Mouse (Mus musculus): Measurements from ENCODE around the gene Ttc7b. TPM values are rescaled to one million over a fixed set of nuclear protein-coding genes. Genes with fewer than 3 reads are reported as not detected.

Gene Ttc7b
- polyA plus RNA-seq, 1 experiment from 2014 or later = 2.4 TPM

GRCm38 (mm10) chr12:100277534-100277905, 243.1 kb downstream of the Ttc7b start:
- no peak overlapping the region for H3K4me2 ChIP-seq (replicated peaks; ENCODE audit: low read depth)
- no peak for DNase-seq (ENCODE audit: low spot score)
- no peaks in the 10 kb centered on the region for H3K27me3 ChIP-seq (ENCODE audit: control insufficient read depth, insufficient read depth, low read length)
- 89% methylated on average over 3 of the region's 3 CpGs for WGBS
- H3K4me3 ChIP-seq (ENCODE audit: low read depth, low read length) = no peak overlapping the region
- peaks cover 28% of the 10 kb centered on the region for H3K4me1 ChIP-seq (replicated peaks; ENCODE audit: control insufficient read depth, insufficient read depth)
- ATAC-seq (ENCODE audit: low FRiP score, low TSS enrichment) = no peak
- peak overlapping the region; percentile 59 for H3K27ac ChIP-seq (replicated peaks)
- TF ChIP-seq EP300 (optimal IDR thresholded peaks at IDR 0.05) = no peak
- TF ChIP-seq CTCF (IDR thresholded peaks at IDR 0.05; ENCODE audit: low read depth) = no peak
- H3K9ac ChIP-seq (ENCODE audit: low read length) = no peak overlapping the region
- no peaks in the 10 kb centered on the region for H3K36me3 ChIP-seq (ENCODE audit: control insufficient read depth, insufficient read depth, low read length)
- no peaks in the 10 kb centered on the region for H3K9me3 ChIP-seq (ENCODE audit: control insufficient read depth, low read length)

GRCm38 (mm10) chr12:100276607-100277533, 243.8 kb downstream of the Ttc7b start:
- WGBS = 22% methylated on average over 20 of the region's 20 CpGs
- H3K27ac ChIP-seq (replicated peaks) = peak overlapping the region; percentile 77
- H3K4me3 ChIP-seq (ENCODE audit: low read depth, low read length) = no peak overlapping the region
- no peaks in the 10 kb centered on the region for H3K27me3 ChIP-seq (ENCODE audit: control insufficient read depth, insufficient read depth, low read length)
- no peaks in the 10 kb centered on the region for H3K36me3 ChIP-seq (ENCODE audit: control insufficient read depth, insufficient read depth, low read length)
- ATAC-seq (ENCODE audit: low FRiP score, low TSS enrichment) = peak; percentile 58
- H3K9ac ChIP-seq (ENCODE audit: low read length) = no peak overlapping the region
- no peak for TF ChIP-seq EP300 (optimal IDR thresholded peaks at IDR 0.05)
- TF ChIP-seq CTCF (IDR thresholded peaks at IDR 0.05; ENCODE audit: low read depth) = no peak
- no peak overlapping the region for H3K4me2 ChIP-seq (replicated peaks; ENCODE audit: low read depth)
- DNase-seq (ENCODE audit: low spot score) = peak; percentile 94
- peaks cover 24% of the 10 kb centered on the region for H3K4me1 ChIP-seq (replicated peaks; ENCODE audit: control insufficient read depth, insufficient read depth)
- no peaks in the 10 kb centered on the region for H3K9me3 ChIP-seq (ENCODE audit: control insufficient read depth, low read length)

- Histone ChIP-seq H3K9ac (ENCODE audit: low read length) (no peak overlapping the region), H3K4me2 (replicated peaks; ENCODE audit: low read depth) (no peak overlapping the region), H3K27ac (replicated peaks) (peak overlapping the region; percentile 77), H3K9me3 (ENCODE audit: control insufficient read depth, low read length) (no peaks in the 10 kb centered on the region), H3K27me3 (ENCODE audit: control insufficient read depth, insufficient read depth, low read length) (no peaks in the 10 kb centered on the region), H3K4me3 (ENCODE audit: low read depth, low read length) (no peak overlapping the region), H3K36me3 (ENCODE audit: control insufficient read depth, insufficient read depth, low read length) (no peaks in the 10 kb centered on the region), H3K4me1 (replicated peaks; ENCODE audit: control insufficient read depth, insufficient read depth) (peaks cover 16% of the 10 kb centered on the region)
- peak; percentile 55 for DNase-seq (ENCODE audit: low spot score)
- ATAC-seq (ENCODE audit: low FRiP score, low TSS enrichment) = peak; percentile 48; the same call in 1 of the 2 replicates
- TF ChIP-seq EP300 (optimal IDR thresholded peaks at IDR 0.05) (no peak), CTCF (IDR thresholded peaks at IDR 0.05; ENCODE audit: low read depth) (0 out of 2 replicates have a peak, but pooled peaks have one; percentile 7)
- WGBS = 37% methylated on average over 5 of the region's 5 CpGs
These were observed 244.8 kb downstream of the Ttc7b start for GRCm38 (mm10) chr12:100275850-100276249.

- H3K4me1 ChIP-seq (replicated peaks; ENCODE audit: control insufficient read depth, insufficient read depth) = peaks cover 12% of the 10 kb centered on the region
- H3K36me3 ChIP-seq (ENCODE audit: control insufficient read depth, insufficient read depth, low read length) = no peaks in the 10 kb centered on the region
- no peak for TF ChIP-seq EP300 (optimal IDR thresholded peaks at IDR 0.05)
- TF ChIP-seq CTCF (IDR thresholded peaks at IDR 0.05; ENCODE audit: low read depth) = no peak
- no peaks in the 10 kb centered on the region for H3K27me3 ChIP-seq (ENCODE audit: control insufficient read depth, insufficient read depth, low read length)
- H3K27ac ChIP-seq (replicated peaks) = no peak overlapping the region
- no peak overlapping the region for H3K9ac ChIP-seq (ENCODE audit: low read length)
- H3K9me3 ChIP-seq (ENCODE audit: control insufficient read depth, low read length) = no peaks in the 10 kb centered on the region
- H3K4me3 ChIP-seq (ENCODE audit: low read depth, low read length) = no peak overlapping the region
- DNase-seq (ENCODE audit: low spot score) (no peak), ATAC-seq (ENCODE audit: low FRiP score, low TSS enrichment) (no peak)
- H3K4me2 ChIP-seq (replicated peaks; ENCODE audit: low read depth) = no peak overlapping the region
- WGBS = 75% methylated on average over 2 of the region's 2 CpGs
These were observed 247.6 kb downstream of the Ttc7b start for GRCm38 (mm10) chr12:100273033-100273432.

GRCm38 (mm10) chr12:100269967-100270662, 250.5 kb downstream of the Ttc7b start:
- H3K4me1 ChIP-seq (replicated peaks; ENCODE audit: control insufficient read depth, insufficient read depth) = no peaks in the 10 kb centered on the region
- no peak overlapping the region for H3K9ac ChIP-seq (ENCODE audit: low read length)
- 77% methylated on average over 9 of the region's 9 CpGs for WGBS
- no peak for TF ChIP-seq EP300 (optimal IDR thresholded peaks at IDR 0.05)
- TF ChIP-seq CTCF (IDR thresholded peaks at IDR 0.05; ENCODE audit: low read depth) = no peak
- H3K36me3 ChIP-seq (ENCODE audit: control insufficient read depth, insufficient read depth, low read length) = no peaks in the 10 kb centered on the region
- no peak overlapping the region for H3K27ac ChIP-seq (replicated peaks)
- ATAC-seq (ENCODE audit: low FRiP score, low TSS enrichment) (no peak), DNase-seq (ENCODE audit: low spot score) (no peak)
- H3K27me3 ChIP-seq (ENCODE audit: control insufficient read depth, insufficient read depth, low read length) = no peaks in the 10 kb centered on the region
- H3K4me3 ChIP-seq (ENCODE audit: low read depth, low read length) = no peak overlapping the region
- no peak overlapping the region for H3K4me2 ChIP-seq (replicated peaks; ENCODE audit: low read depth)
- no peaks in the 10 kb centered on the region for H3K9me3 ChIP-seq (ENCODE audit: control insufficient read depth, low read length)
